Mouse (Mus musculus) hindbrain, postnatal 0 days (tissue): ENCODE data around the gene Hgd. TPM values are rescaled to one million over a fixed set of nuclear protein-coding genes. Genes with fewer than 3 reads are reported as not detected.

Experiments
- ATAC-seq: fragments of 200-750 bp; cut with Nextera tagmentation; 2 replicates; pipeline ENCODE4 v1.8.0; 2017; ENCODE audit warnings: mild to moderate bottlenecking, moderate TSS enrichment, moderate library complexity
- DNase-seq: peaks from one replicate; pipeline ENCODE4 v3.0.0-alpha.2; 2015; ENCODE audit warnings: low spot score
- H3K27ac ChIP-seq: fragments of 300-500 bp; sonication (generic); 2 replicates; pipeline ENCODE4 v1.5.1; 2014; ENCODE audit warnings: mild to moderate bottlenecking
- H3K27me3 ChIP-seq: fragments of 300-500 bp; sonication (generic); 2 replicates; pipeline ENCODE4 v1.6.1; 2014; ENCODE audit warnings: low read length, mixed read lengths; ENCODE audit not compliant: insufficient read depth
- H3K36me3 ChIP-seq: fragments of 300-500 bp; sonication (generic); 2 replicates; pipeline ENCODE4 v1.6.1; 2014; ENCODE audit warnings: low read length, mixed read lengths; ENCODE audit not compliant: insufficient read depth
- H3K4me1 ChIP-seq: fragments of 300-500 bp; sonication (generic); 2 replicates; pipeline ENCODE4 v1.6.1; 2014; ENCODE audit warnings: antibody characterized with exemption, low read length, mixed read lengths; ENCODE audit not compliant: insufficient read depth
- H3K4me2 ChIP-seq: fragments of 300-500 bp; sonication (generic); 2 replicates; pipeline ENCODE4 v1.6.1; 2014; ENCODE audit warnings: low read depth, mild to moderate bottlenecking, low read length, moderate library complexity, mixed read lengths
- H3K4me3 ChIP-seq: fragments of 300-500 bp; sonication (generic); 2 replicates; pipeline ENCODE4 v1.5.1; 2014; ENCODE audit warnings: low read length
- H3K9ac ChIP-seq: fragments of 300-500 bp; sonication (generic); replicated peaks from 2 replicates; pipeline ENCODE4 v1.6.1; 2014; ENCODE audit warnings: mild to moderate bottlenecking, low read length, moderate library complexity, mixed read lengths
- H3K9me3 ChIP-seq: fragments of 300-500 bp; sonication (generic); 2 replicates; pipeline ENCODE4 v1.6.1; 2016; ENCODE audit warnings: low read length, mixed read lengths
- CTCF ChIP-seq: IDR thresholded peaks from 2 replicates; pipeline ENCODE4 v1.5.1; 2016; ENCODE audit warnings: antibody characterized with exemption, control low read depth, low read depth
- WGBS: fragments of 180-500 bp; shearing (Covaris S2); extraction: QIAGEN DNeasy Blood & Tissue Kit; methylation state at CpG from one replicate; pipeline ENCODE4 v1.1.7; 2014; 5-methylcytosine and 5-hydroxymethylcytosine counted together
- polyA plus RNA-seq: library from polyadenylated mRNA; unstranded; fragments of >200 nt; fragmentation: Nextera tagmentation; extraction: Ambion mirVana; gene quantifications from 2 replicates; pipeline ENCODE4 v1.2.1, GENCODE M21; 2015
- total RNA-seq: library from RNA; depleted of rRNA; stranded (reverse); fragments of >200 nt; gene quantifications from 2 replicates; pipeline ENCODE4 v1.2.3, GENCODE M21; 2014

The Hgd gene
- total and polyA plus RNA-seq, 2 experiments from 2014 or later, result 0.26 TPM; not detected in 1

- ATAC-seq, result no peak
- 86% methylated on average over 16 of the region's 16 CpGs for WGBS
These were observed 67.1 kb downstream of the Hgd start for GRCm38 (mm10) chr16:37647067-37647466.

GRCm38 (mm10) chr16:37647936-37648335 is 68.0 kb downstream of the Hgd start:
- TF ChIP-seq CTCF, result no peak
- 95% methylated on average over 8 of the region's 8 CpGs for WGBS
- Histone ChIP-seq H3K27me3 (no peaks in the 10 kb centered on the region), H3K9ac (no peak overlapping the region), H3K4me3 (no peak overlapping the region), H3K4me2 (no peak overlapping the region), H3K4me1 (peaks cover 9% of the 10 kb centered on the region; the same call in 1 of the 2 replicates), H3K9me3 (no peaks in the 10 kb centered on the region), H3K36me3 (peaks cover 31% of the 10 kb centered on the region), H3K27ac (no peak overlapping the region)
- ATAC-seq (no peak), DNase-seq (no peak)

More at GRCm38 (mm10) chr16:37647067-37647466, 67.1 kb downstream of the Hgd start:
- TF ChIP-seq CTCF, result no peak
- Histone ChIP-seq H3K36me3 (peaks cover 31% of the 10 kb centered on the region), H3K9me3 (no peaks in the 10 kb centered on the region), H3K4me1 (no peaks in the 10 kb centered on the region), H3K4me3 (no peak overlapping the region), H3K27me3 (no peaks in the 10 kb centered on the region), H3K9ac (no peak overlapping the region), H3K4me2 (no peak overlapping the region), H3K27ac (no peak overlapping the region)
- no peak for DNase-seq

- Histone ChIP-seq H3K4me1 (peaks cover 12% of the 10 kb centered on the region; the same call in 1 of the 2 replicates), H3K9me3 (no peaks in the 10 kb centered on the region), H3K36me3 (peaks cover 31% of the 10 kb centered on the region), H3K27ac (no peak overlapping the region), H3K4me2 (no peak overlapping the region), H3K9ac (no peak overlapping the region), H3K27me3 (no peaks in the 10 kb centered on the region), H3K4me3 (no peak overlapping the region)
- no peak for ATAC-seq
- 88% methylated on average over 5 of the region's 5 CpGs for WGBS
- no peak for TF ChIP-seq CTCF
- DNase-seq, result no peak
These were observed 69.1 kb downstream of the Hgd start for GRCm38 (mm10) chr16:37649068-37649467.

GRCm38 (mm10) chr16:37651467-37651866 is 71.5 kb downstream of the Hgd start:
- Histone ChIP-seq H3K9ac (no peak overlapping the region), H3K4me1 (peaks cover 14% of the 10 kb centered on the region; the same call in 1 of the 2 replicates), H3K4me3 (no peak overlapping the region), H3K4me2 (no peak overlapping the region), H3K27ac (no peak overlapping the region), H3K9me3 (no peaks in the 10 kb centered on the region), H3K36me3 (peaks cover 17% of the 10 kb centered on the region), H3K27me3 (no peaks in the 10 kb centered on the region)
- no peak for TF ChIP-seq CTCF
- 86% methylated on average over 5 of the region's 5 CpGs for WGBS
- DNase-seq, result no peak
- ATAC-seq, result no peak

- DNase-seq (no peak), ATAC-seq (no peak)
- no peak for TF ChIP-seq CTCF
- peak overlapping the region; percentile 67 for H3K4me2 ChIP-seq
- H3K4me1 ChIP-seq, result peaks cover 14% of the 10 kb centered on the region; the same call in 1 of the 2 replicates
- no peaks in the 10 kb centered on the region for H3K9me3 ChIP-seq
- H3K36me3 ChIP-seq, result peaks cover 7% of the 10 kb centered on the region; the same call in 1 of the 2 replicates
- no peak overlapping the region for H3K27ac ChIP-seq
- H3K4me3 ChIP-seq, result no peak overlapping the region; the same call in 1 of the 2 replicates
- H3K27me3 ChIP-seq, result no peaks in the 10 kb centered on the region
- WGBS, result 81% methylated on average over 5 of the region's 5 CpGs
- no peak overlapping the region; the same call in 1 of the 2 replicates for H3K9ac ChIP-seq
These were observed 72.7 kb downstream of the Hgd start for GRCm38 (mm10) chr16:37652654-37653053.

- Histone ChIP-seq H3K36me3 (peaks cover 3% of the 10 kb centered on the region; the same call in 1 of the 2 replicates), H3K4me1 (peaks cover 14% of the 10 kb centered on the region; the same call in 1 of the 2 replicates), H3K27ac (no peak overlapping the region), H3K9me3 (no peaks in the 10 kb centered on the region), H3K27me3 (no peaks in the 10 kb centered on the region), H3K9ac (no peak overlapping the region; the same call in 1 of the 2 replicates), H3K4me2 (peak overlapping the region; percentile 67), H3K4me3 (peak overlapping the region; percentile 74)
- DNase-seq (no peak), ATAC-seq (no peak)
- TF ChIP-seq CTCF, result no peak
- WGBS, result 78% methylated on average over 1 of the region's 1 CpGs
These were observed 73.1 kb downstream of the Hgd start for GRCm38 (mm10) chr16:37653058-37653457.
